Mouse (Mus musculus) kidney, embryonic 14.5 days (tissue): ENCODE results near the gene Rfc3. TPM values are rescaled to one million over a fixed set of nuclear protein-coding genes. Genes with fewer than 3 reads are reported as not detected.
"Not testable (repeated sequence)": the region's sequence is repeated elsewhere in the genome, so short reads cannot be mapped to it uniquely, and the experiment has no call there.

Source experiments
- ATAC-seq: fragments of 200-750 bp; cut with Nextera tagmentation; 2 replicates; pipeline ENCODE4 v1.8.0; 2017; ENCODE audit warnings: moderate number of reproducible peaks, mild to moderate bottlenecking, moderate TSS enrichment, moderate library complexity; ENCODE audit not compliant: low FRiP score, low TSS enrichment
- H3K27ac ChIP-seq: fragments of 300-500 bp; sonication (generic); 2 replicates; pipeline ENCODE4 v1.5.1; 2014; ENCODE audit warnings: low read depth, mild to moderate bottlenecking, low read length, moderate library complexity, mixed read lengths
- H3K27me3 ChIP-seq: fragments of 300-500 bp; sonication (generic); 2 replicates; pipeline ENCODE4 v1.6.1; 2014; ENCODE audit warnings: mild to moderate bottlenecking, low read length; ENCODE audit not compliant: control insufficient read depth, insufficient read depth
- H3K36me3 ChIP-seq: fragments of 300-500 bp; sonication (generic); 2 replicates; pipeline ENCODE4 v1.6.1; 2014; ENCODE audit warnings: low read length, mixed read lengths; ENCODE audit not compliant: control insufficient read depth, insufficient read depth
- H3K4me1 ChIP-seq: fragments of 300-500 bp; sonication (generic); 2 replicates; pipeline ENCODE4 v1.6.1; 2014; ENCODE audit warnings: low read length, mixed read lengths; ENCODE audit not compliant: control insufficient read depth, insufficient read depth
- H3K4me2 ChIP-seq: fragments of 300-500 bp; sonication (generic); replicated peaks from 2 replicates; pipeline ENCODE4 v1.6.1; 2014; ENCODE audit warnings: low read depth, mild to moderate bottlenecking, low read length
- H3K4me3 ChIP-seq: fragments of 300-500 bp; sonication (generic); 2 replicates; pipeline ENCODE4 v1.5.1; 2014; ENCODE audit warnings: mild to moderate bottlenecking, low read length
- H3K9ac ChIP-seq: fragments of 300-500 bp; sonication (generic); 2 replicates; pipeline ENCODE4 v1.6.1; 2014; ENCODE audit warnings: low read depth, mild to moderate bottlenecking, low read length, moderate library complexity
- H3K9me3 ChIP-seq: fragments of 300-500 bp; sonication (generic); 2 replicates; pipeline ENCODE4 v1.6.1; 2016; ENCODE audit warnings: low read length; ENCODE audit not compliant: control insufficient read depth
- WGBS: fragments of 180-500 bp; shearing (Covaris S2); extraction: QIAGEN DNeasy Blood & Tissue Kit; methylation state at CpG from one replicate; pipeline ENCODE4 v1.1.7; 2014; 5-methylcytosine and 5-hydroxymethylcytosine counted together
- polyA plus RNA-seq: library from polyadenylated mRNA; unstranded; fragments of >200 nt; fragmentation: Nextera tagmentation; extraction: Ambion mirVana; gene quantifications from 2 replicates; pipeline ENCODE4 v1.2.1, GENCODE M21; 2014

Gene Rfc3
- polyA plus RNA-seq = 114 and 133 TPM in 2 replicates

- Histone ChIP-seq H3K36me3 (peaks cover 37% of the 10 kb centered on the region), H3K9ac (peak within 1 kb of the TSS; percentile 80), H3K4me2 (peak within 1 kb of the TSS; percentile 41), H3K27ac (peak within 1 kb of the TSS; percentile 77), H3K4me3 (peak within 1 kb of the TSS; percentile 70), H3K9me3 (no peaks in the 10 kb centered on the region), H3K27me3 (no peaks in the 10 kb centered on the region), H3K4me1 (0 out of 2 replicates have a peak, but pooled peaks cover 3% of the 10 kb centered on the region)
- WGBS = 1% methylated on average over 42 of the region's 42 CpGs
- peak; percentile 99 for ATAC-seq
These were observed at the start of gene Rfc3 for GRCm38 (mm10) chr5:151650700-151651410. Gene Rfc3, minus strand, starts transcription at chr5:151651242.

DNA sequence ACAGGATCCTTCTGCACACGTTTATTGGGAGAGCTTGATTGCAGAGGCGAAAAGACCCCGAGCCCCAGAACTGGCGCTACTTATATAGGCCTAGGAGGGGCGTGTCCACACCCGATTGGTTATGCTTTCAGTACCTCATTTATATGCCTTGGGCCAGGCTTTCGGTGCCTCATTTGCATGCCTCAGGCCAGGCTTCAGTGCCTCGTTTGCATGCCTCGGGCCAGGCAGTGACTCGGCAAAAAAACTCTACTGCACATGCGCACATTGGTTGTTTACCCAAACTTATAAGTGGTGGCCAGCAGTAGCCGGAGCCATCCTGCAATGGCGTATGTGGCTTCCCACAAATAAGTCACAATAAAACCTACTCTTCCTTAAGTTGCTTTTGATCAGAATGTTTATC, 42.6 kb upstream of the Rfc3 start:
- H3K4me2 ChIP-seq, H3K9me3 ChIP-seq, H3K4me1 ChIP-seq, H3K9ac ChIP-seq, H3K36me3 ChIP-seq, H3K27me3 ChIP-seq, H3K27ac ChIP-seq, H3K4me3 ChIP-seq, ATAC-seq: not testable (repeated sequence)
- 92% methylated on average over 12 of the region's 13 CpGs for WGBS

- ATAC-seq = peak; percentile 98
- Histone ChIP-seq H3K4me3 (no peak overlapping the region), H3K9me3 (no peaks in the 10 kb centered on the region), H3K4me2 (peak overlapping the region; percentile 33), H3K27me3 (no peaks in the 10 kb centered on the region), H3K9ac (0 out of 2 replicates have a peak overlapping the region, but pooled peaks have one; percentile 34), H3K36me3 (no peaks in the 10 kb centered on the region), H3K27ac (0 out of 2 replicates have a peak overlapping the region, but pooled peaks have one; percentile 24), H3K4me1 (no peaks in the 10 kb centered on the region)
- WGBS = 23% methylated on average over 15 of the region's 15 CpGs
These were observed 35.8 kb upstream of the Rfc3 start for GRCm38 (mm10) chr5:151686606-151687525.

DNA sequence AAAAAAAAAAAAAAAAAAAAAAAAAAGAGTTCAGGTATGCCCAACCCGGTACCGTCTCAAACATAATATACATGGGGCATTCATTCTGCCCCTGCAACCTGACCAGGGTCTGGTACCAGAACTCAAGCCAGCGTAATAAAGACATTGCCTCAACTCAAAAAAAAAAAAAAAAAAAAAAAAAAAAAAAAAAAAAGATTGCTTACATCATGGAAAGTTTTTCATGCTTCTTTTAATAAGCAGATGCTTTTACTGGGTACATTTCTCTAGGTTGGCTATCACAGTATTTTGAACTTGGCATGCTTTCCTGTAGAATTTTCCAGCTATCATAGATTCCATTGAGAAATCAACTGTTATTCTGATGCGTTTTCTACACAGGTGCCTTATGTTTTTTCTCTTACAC, 11.2 kb upstream of the Rfc3 start:
- no peak overlapping the region for H3K4me2 ChIP-seq
- no peaks in the 10 kb centered on the region for H3K36me3 ChIP-seq
- no peaks in the 10 kb centered on the region for H3K9me3 ChIP-seq
- no peak overlapping the region for H3K4me3 ChIP-seq
- H3K4me1 ChIP-seq = no peaks in the 10 kb centered on the region
- 97% methylated on average over 4 of the region's 4 CpGs for WGBS
- ATAC-seq = no peak
- no peak overlapping the region for H3K27ac ChIP-seq
- H3K27me3 ChIP-seq = no peaks in the 10 kb centered on the region
- H3K9ac ChIP-seq = no peak overlapping the region

GRCm38 (mm10) chr5:151651411-151651784, 356 bp upstream of the Rfc3 start:
- Histone ChIP-seq H3K36me3 (peaks cover 32% of the 10 kb centered on the region), H3K27me3 (no peaks in the 10 kb centered on the region), H3K4me3 (peak overlapping the region; percentile 70; the same call in 1 of the 2 replicates), H3K4me1 (0 out of 2 replicates have a peak, but pooled peaks cover 3% of the 10 kb centered on the region), H3K4me2 (peak overlapping the region; percentile 41), H3K9ac (no peak overlapping the region; the same call in 1 of the 2 replicates), H3K9me3 (no peaks in the 10 kb centered on the region), H3K27ac (0 out of 2 replicates have a peak overlapping the region, but pooled peaks have one; percentile 77)
- no peak for ATAC-seq
- WGBS = 65% methylated on average over 3 of the region's 3 CpGs

GRCm38 (mm10) chr5:151644845-151645244, 6.2 kb downstream of the Rfc3 start:
- no peak overlapping the region for H3K9ac ChIP-seq
- H3K36me3 ChIP-seq = peaks cover 85% of the 10 kb centered on the region
- 92% methylated on average over 7 of the region's 7 CpGs for WGBS
- no peak overlapping the region for H3K27ac ChIP-seq
- 0 out of 2 replicates have a peak, but pooled peaks cover 3% of the 10 kb centered on the region for H3K4me1 ChIP-seq
- H3K4me3 ChIP-seq = no peak overlapping the region
- no peak overlapping the region for H3K4me2 ChIP-seq
- H3K27me3 ChIP-seq = no peaks in the 10 kb centered on the region
- no peak for ATAC-seq
- no peaks in the 10 kb centered on the region for H3K9me3 ChIP-seq

GRCm38 (mm10) chr5:151642867-151643266, 8.2 kb downstream of the Rfc3 start:
- ATAC-seq = no peak
- Histone ChIP-seq H3K27me3 (no peaks in the 10 kb centered on the region), H3K27ac (no peak overlapping the region), H3K36me3 (peaks cover 68% of the 10 kb centered on the region), H3K4me3 (no peak overlapping the region), H3K9ac (no peak overlapping the region), H3K9me3 (no peaks in the 10 kb centered on the region), H3K4me2 (no peak overlapping the region), H3K4me1 (no peaks in the 10 kb centered on the region)
- 87% methylated on average over 5 of the region's 5 CpGs for WGBS

DNA sequence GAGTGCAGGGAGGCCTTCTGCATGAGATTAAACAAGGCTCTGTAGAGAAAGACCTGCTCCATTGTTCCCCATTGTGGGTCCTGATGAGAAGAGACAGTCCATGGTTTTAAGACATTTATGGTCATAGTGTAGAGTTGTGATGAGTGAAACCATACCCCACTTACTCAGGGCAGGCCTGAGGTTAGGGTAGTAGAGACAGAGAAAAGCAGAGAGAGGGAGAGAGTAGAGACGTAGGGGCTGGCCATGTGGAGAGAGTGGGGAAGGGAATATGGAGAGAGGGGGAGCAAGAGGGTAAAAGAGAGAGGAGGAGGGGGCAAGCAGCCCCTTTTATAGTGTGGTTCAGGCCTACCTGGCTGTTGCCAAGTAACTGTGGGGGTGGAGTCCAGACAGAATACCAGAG, 8.9 kb downstream of the Rfc3 start:
- H3K9me3 ChIP-seq = no peaks in the 10 kb centered on the region
- H3K9ac ChIP-seq = no peak overlapping the region
- no peaks in the 10 kb centered on the region for H3K27me3 ChIP-seq
- no peaks in the 10 kb centered on the region for H3K4me1 ChIP-seq
- WGBS = 100% methylated on average over 1 of the region's 1 CpGs
- H3K36me3 ChIP-seq = peaks cover 60% of the 10 kb centered on the region
- no peak overlapping the region for H3K4me3 ChIP-seq
- H3K27ac ChIP-seq = no peak overlapping the region
- H3K4me2 ChIP-seq = no peak overlapping the region
- ATAC-seq = no peak
